Mouse (Mus musculus): ENCODE results near the gene Pmvk. TPM values are rescaled to one million over a fixed set of nuclear protein-coding genes. Genes with fewer than 3 reads are reported as not detected.

The Pmvk gene
- polyA plus RNA-seq (2016; fragmentation: Nextera tagmentation; extraction: Ambion mirVana) = 57.0 and 58.8 TPM in 2 replicates

DNA sequence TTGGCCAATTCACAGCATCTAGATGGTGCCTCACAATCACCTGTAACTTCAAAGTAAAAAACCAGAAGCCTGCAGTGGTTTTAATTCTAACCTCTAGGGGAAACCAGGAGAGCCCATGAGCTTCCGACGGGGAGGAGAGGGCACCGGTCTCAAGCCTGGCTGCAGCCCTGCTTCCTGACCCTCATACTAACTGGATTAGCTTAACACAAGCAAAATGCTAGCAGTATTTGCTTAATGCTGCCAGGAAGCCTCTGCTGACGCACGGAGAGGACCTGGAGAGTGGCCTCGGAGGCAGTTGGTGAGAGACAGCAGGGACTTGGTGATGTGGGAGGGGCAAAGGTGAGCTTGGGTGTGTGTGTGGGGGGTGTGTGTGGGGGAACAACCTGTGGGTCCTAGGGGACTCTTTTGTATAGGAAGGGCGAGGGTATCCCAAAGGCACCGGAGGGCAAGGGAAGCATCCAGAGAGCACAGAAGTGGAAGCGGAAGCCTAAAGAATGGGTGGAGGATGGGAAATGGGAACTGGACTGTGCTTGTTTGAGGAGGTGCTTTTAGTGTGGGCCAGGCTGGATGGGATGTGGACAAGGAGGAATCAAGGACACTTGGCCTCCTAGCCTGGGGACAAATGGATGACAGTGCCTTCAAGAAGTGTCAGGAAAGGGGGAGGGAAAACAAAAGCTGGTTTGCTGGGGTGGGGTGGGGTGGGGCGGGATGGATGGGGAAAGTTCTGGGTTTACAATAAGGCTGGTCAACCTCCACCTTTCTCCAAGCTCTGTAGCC is at the start of gene Pmvk:
Pmvk (plus strand) TSS at position 141 of the 777 bp plus-strand sequence.
- Histone ChIP-seq H3K36me3 (no peaks in the 10 kb centered on the region), H3K27ac (no peak within 1 kb of the TSS), H3K9ac (no peak within 1 kb of the TSS), H3K9me3 (no peaks in the 10 kb centered on the region), H3K27me3 (no peaks in the 10 kb centered on the region), H3K4me1 (peaks cover 13% of the 10 kb centered on the region), H3K4me2 (replicated peaks) (no peak within 1 kb of the TSS), H3K4me3 (no peak within 1 kb of the TSS)
- WGBS = 62% methylated on average over 10 of the region's 10 CpGs
- ATAC-seq (ENCODE audit: insufficient number of reproducible peaks, insufficient read depth, low FRiP score, low TSS enrichment) = no peak

GRCm38 (mm10) chr3:89406887-89407286 is 47.5 kb upstream of the Pmvk start:
- Histone ChIP-seq H3K9me3 (no peaks in the 10 kb centered on the region), H3K27me3 (no peaks in the 10 kb centered on the region), H3K27ac (no peak overlapping the region), H3K9ac (no peak overlapping the region), H3K36me3 (peaks cover 22% of the 10 kb centered on the region), H3K4me2 (replicated peaks) (no peak overlapping the region), H3K4me3 (no peak overlapping the region), H3K4me1 (peaks cover 6% of the 10 kb centered on the region)
- no peak for ATAC-seq (ENCODE audit: insufficient number of reproducible peaks, insufficient read depth, low FRiP score, low TSS enrichment)
- WGBS = 93% methylated on average over 6 of the region's 6 CpGs

- peaks cover 6% of the 10 kb centered on the region for H3K4me1 ChIP-seq
- H3K9me3 ChIP-seq = no peaks in the 10 kb centered on the region
- no peaks in the 10 kb centered on the region for H3K27me3 ChIP-seq
- 65% methylated on average over 16 of the region's 16 CpGs for whole genome bisulfite sequencing
- H3K4me3 ChIP-seq = no peak overlapping the region
- H3K9ac ChIP-seq = no peak overlapping the region
- peaks cover 12% of the 10 kb centered on the region for H3K36me3 ChIP-seq
- H3K4me2 ChIP-seq (replicated peaks) = no peak overlapping the region
- no peak overlapping the region for H3K27ac ChIP-seq
- no peak for ATAC-seq (ENCODE audit: insufficient number of reproducible peaks, insufficient read depth, low FRiP score, low TSS enrichment)
These were observed 45.9 kb upstream of the Pmvk start for GRCm38 (mm10) chr3:89408448-89408847.

GRCm38 (mm10) chr3:89409701-89410100 is 44.6 kb upstream of the Pmvk start:
- Histone ChIP-seq H3K27ac (no peak overlapping the region), H3K27me3 (no peaks in the 10 kb centered on the region), H3K4me2 (replicated peaks) (no peak overlapping the region), H3K9me3 (no peaks in the 10 kb centered on the region), H3K4me1 (peaks cover 6% of the 10 kb centered on the region), H3K9ac (no peak overlapping the region), H3K36me3 (peaks cover 20% of the 10 kb centered on the region), H3K4me3 (no peak overlapping the region)
- 95% methylated on average over 3 of the region's 3 CpGs for WGBS
- no peak for ATAC-seq (ENCODE audit: insufficient number of reproducible peaks, insufficient read depth, low FRiP score, low TSS enrichment)

GRCm38 (mm10) chr3:89410864-89411263 is 43.5 kb upstream of the Pmvk start:
- Histone ChIP-seq H3K36me3 (peaks cover 32% of the 10 kb centered on the region), H3K9me3 (no peaks in the 10 kb centered on the region), H3K4me3 (peak overlapping the region; percentile 56), H3K9ac (peak overlapping the region; percentile 55), H3K4me1 (peaks cover 6% of the 10 kb centered on the region), H3K27ac (no peak overlapping the region), H3K27me3 (no peaks in the 10 kb centered on the region), H3K4me2 (replicated peaks) (peak overlapping the region; percentile 75)
- WGBS = 80% methylated on average over 10 of the region's 10 CpGs
- no peak for ATAC-seq (ENCODE audit: insufficient number of reproducible peaks, insufficient read depth, low FRiP score, low TSS enrichment)

DNA sequence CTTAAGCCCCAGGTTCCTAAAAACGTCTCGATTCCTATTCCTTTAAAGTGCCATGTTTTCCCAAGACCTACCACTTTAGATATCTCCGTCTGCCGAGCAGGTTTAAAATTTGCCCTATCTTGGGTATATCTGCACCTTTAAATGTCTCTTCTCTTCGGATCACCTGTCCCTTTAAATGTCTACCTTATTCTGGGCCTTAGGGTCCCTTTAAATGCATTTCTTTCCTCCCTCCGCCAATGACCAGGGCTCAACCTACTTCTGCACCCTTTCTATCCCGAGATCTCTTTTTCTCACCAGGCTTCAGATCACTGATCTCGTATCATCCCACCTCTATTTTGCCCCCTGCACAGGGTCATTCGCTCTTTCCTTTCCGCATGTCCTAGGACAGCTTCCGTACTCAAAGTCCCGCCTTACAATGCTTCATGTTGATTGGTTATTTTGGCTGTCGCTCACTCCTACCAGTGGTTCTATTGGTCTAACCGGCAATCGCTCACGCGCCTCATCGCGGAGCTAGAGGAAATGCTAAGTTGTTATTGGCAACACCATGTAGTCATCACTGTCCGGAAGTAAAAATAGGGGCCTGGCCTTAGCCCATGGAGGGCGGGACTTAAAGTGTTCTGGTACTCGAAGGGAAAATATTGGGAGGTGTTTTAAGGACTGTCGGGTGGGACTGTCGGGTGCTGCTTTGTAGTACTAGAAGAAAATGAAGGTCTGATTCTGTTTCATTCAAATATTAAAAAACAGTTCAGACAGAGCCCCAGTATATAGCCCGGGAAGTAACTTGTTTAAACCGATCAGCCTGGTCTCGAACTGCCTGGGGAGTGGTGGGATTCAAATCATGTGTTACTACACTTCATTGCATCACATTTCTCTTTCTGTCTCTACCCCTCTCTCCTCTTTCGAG is 42.6 kb upstream of the Pmvk start, which contains the start of gene Flad1:
Flad1 (minus strand) TSS at position 381 of the 904 bp plus-strand sequence.
- Histone ChIP-seq H3K4me1 (peaks cover 12% of the 10 kb centered on the region), H3K27ac (no peak within 1 kb of the TSS), H3K4me2 (replicated peaks) (peak within 1 kb of the TSS; percentile 75), H3K9me3 (no peaks in the 10 kb centered on the region), H3K27me3 (no peaks in the 10 kb centered on the region), H3K36me3 (peaks cover 39% of the 10 kb centered on the region), H3K9ac (peak within 1 kb of the TSS; percentile 55), H3K4me3 (peak within 1 kb of the TSS; percentile 56)
- WGBS = 7% methylated on average over 28 of the region's 28 CpGs
- ATAC-seq (ENCODE audit: insufficient number of reproducible peaks, insufficient read depth, low FRiP score, low TSS enrichment) = peak; percentile 97

- no peaks in the 10 kb centered on the region for H3K9me3 ChIP-seq
- H3K27ac ChIP-seq = no peak overlapping the region
- no peaks in the 10 kb centered on the region for H3K27me3 ChIP-seq
- peaks cover 22% of the 10 kb centered on the region for H3K4me1 ChIP-seq
- WGBS = 97% methylated on average over 8 of the region's 8 CpGs
- ATAC-seq (ENCODE audit: insufficient number of reproducible peaks, insufficient read depth, low FRiP score, low TSS enrichment) = no peak
- H3K4me3 ChIP-seq = no peak overlapping the region
- H3K4me2 ChIP-seq (replicated peaks) = no peak overlapping the region; the same call in 1 of the 2 replicates
- H3K36me3 ChIP-seq = peaks cover 32% of the 10 kb centered on the region
- H3K9ac ChIP-seq = no peak overlapping the region
These were observed 38.2 kb upstream of the Pmvk start for GRCm38 (mm10) chr3:89416158-89416557.

DNA sequence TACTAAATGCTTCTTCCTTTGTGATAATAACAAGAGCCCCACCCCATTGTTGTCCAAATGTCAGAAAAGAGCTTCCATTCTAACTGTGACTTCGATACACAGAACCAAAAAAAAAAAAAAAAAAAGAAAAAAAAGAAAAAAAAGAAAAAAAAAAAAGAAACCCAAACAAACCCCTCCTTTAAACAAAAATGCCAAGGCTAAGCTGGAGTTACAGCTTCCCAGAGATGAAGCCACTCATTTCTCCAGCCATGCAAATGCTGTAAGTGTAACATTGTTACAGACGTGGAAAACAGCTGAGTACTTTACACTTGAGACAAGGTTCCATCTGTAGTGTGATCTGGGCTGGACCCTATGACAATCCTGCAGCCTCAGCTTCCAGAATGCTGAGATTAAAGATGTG is 37.2 kb upstream of the Pmvk start:
- Histone ChIP-seq H3K4me2 (replicated peaks) (peak overlapping the region; percentile 87), H3K4me1 (peaks cover 30% of the 10 kb centered on the region), H3K9me3 (no peaks in the 10 kb centered on the region), H3K27me3 (no peaks in the 10 kb centered on the region), H3K27ac (peak overlapping the region; percentile 97), H3K36me3 (peaks cover 32% of the 10 kb centered on the region), H3K9ac (peak overlapping the region; percentile 72), H3K4me3 (peak overlapping the region; percentile 65)
- ATAC-seq (ENCODE audit: insufficient number of reproducible peaks, insufficient read depth, low FRiP score, low TSS enrichment) = no peak
- WGBS = 25% methylated on average over 2 of the region's 2 CpGs

DNA sequence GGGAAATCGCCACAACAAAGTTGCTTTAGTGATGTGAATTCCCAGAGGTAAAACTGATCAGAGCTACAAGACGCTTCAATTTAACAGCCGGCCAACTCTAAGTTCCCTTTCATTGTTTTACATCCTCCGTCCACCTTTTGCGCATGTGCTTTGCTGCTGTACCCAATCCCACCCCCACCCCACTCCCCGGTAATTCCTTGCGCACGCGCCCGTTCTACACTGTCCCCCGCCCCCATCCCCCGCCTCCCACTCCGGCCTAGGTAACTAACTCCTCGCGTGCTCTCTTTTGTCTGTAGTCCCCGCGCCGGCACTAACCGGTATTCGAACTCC is 36.5 kb upstream of the Pmvk start:
- Histone ChIP-seq H3K4me2 (replicated peaks) (peak overlapping the region; percentile 87), H3K9me3 (no peaks in the 10 kb centered on the region), H3K9ac (peak overlapping the region; percentile 72), H3K27me3 (no peaks in the 10 kb centered on the region), H3K27ac (peak overlapping the region; percentile 97), H3K4me1 (peaks cover 37% of the 10 kb centered on the region), H3K4me3 (peak overlapping the region; percentile 65), H3K36me3 (peaks cover 32% of the 10 kb centered on the region)
- WGBS = under 1% methylated on average over 20 of the region's 20 CpGs
- ATAC-seq (ENCODE audit: insufficient number of reproducible peaks, insufficient read depth, low FRiP score, low TSS enrichment) = peak; percentile 36

- Histone ChIP-seq H3K36me3 (peaks cover 31% of the 10 kb centered on the region), H3K9ac (peak within 1 kb of the TSS; percentile 72), H3K4me2 (replicated peaks) (peak within 1 kb of the TSS; percentile 87), H3K27ac (peak within 1 kb of the TSS; percentile 97), H3K4me1 (peaks cover 40% of the 10 kb centered on the region), H3K9me3 (no peaks in the 10 kb centered on the region), H3K27me3 (no peaks in the 10 kb centered on the region), H3K4me3 (peak within 1 kb of the TSS; percentile 65)
- WGBS = under 1% methylated on average over 39 of the region's 39 CpGs
- ATAC-seq (ENCODE audit: insufficient number of reproducible peaks, insufficient read depth, low FRiP score, low TSS enrichment) = peak; percentile 91
These were observed 36.0 kb upstream of the Pmvk start, which contains the start of the genes Cks1b and Shc1 for GRCm38 (mm10) chr3:89418170-89418860. Gene Cks1b (minus strand): TSS chr3:89418383. Gene Shc1 (plus strand): TSS chr3:89418443.

GRCm38 (mm10) chr3:89418861-89419250 is 35.5 kb upstream of the Pmvk start:
- peaks cover 40% of the 10 kb centered on the region for H3K4me1 ChIP-seq
- no peaks in the 10 kb centered on the region for H3K27me3 ChIP-seq
- peak overlapping the region; percentile 65 for H3K4me3 ChIP-seq
- no peaks in the 10 kb centered on the region for H3K9me3 ChIP-seq
- H3K9ac ChIP-seq = peak overlapping the region; percentile 63
- peaks cover 29% of the 10 kb centered on the region for H3K36me3 ChIP-seq
- peak overlapping the region; percentile 97 for H3K27ac ChIP-seq
- peak overlapping the region; percentile 87 for H3K4me2 ChIP-seq (replicated peaks)
- ATAC-seq (ENCODE audit: insufficient number of reproducible peaks, insufficient read depth, low FRiP score, low TSS enrichment) = no peak
- 1% methylated on average over 16 of the region's 16 CpGs for WGBS
